In genomic region chr11:3283645-3284044, GRCm38 (mm10) we compare ENCODE assay signal across 17 mouse cellular contexts.
"Had no signal": no experiment of that assay in that cellular context is flagged by ENCODE, and none has a peak within 500 bp of the region (broad histone marks: within the 10 kb centered on the region; RNA-seq: fewer than 3 reads in every experiment).

No protein-coding gene starts in this region.

- H3K36me3 ChIP-seq: liver, embryonic 13.5 days; liver, embryonic 15.5 days; lung, embryonic 15.5 days; midbrain, embryonic 12.5 days; neural tube, embryonic 12.5 days; stomach, embryonic 15.5 days had no signal

- H3K9me3 ChIP-seq: liver, embryonic 15.5 days; midbrain, embryonic 12.5 days; stomach, embryonic 15.5 days had no signal

- H3K27ac ChIP-seq: liver, embryonic 13.5 days; liver, embryonic 15.5 days; lung, embryonic 15.5 days; macrophage; midbrain, embryonic 12.5 days; neural tube, embryonic 12.5 days; stomach, embryonic 15.5 days; stomach, postnatal 0 days had no signal

- ATAC-seq: liver, postnatal 0 days; midbrain, embryonic 16.5 days had no signal

- H3K27me3 ChIP-seq: lung, embryonic 15.5 days; megakaryocyte, embryonic 14.5 days; neural tube, embryonic 12.5 days; stomach, embryonic 15.5 days had no signal

- H3K4me2 ChIP-seq: liver, embryonic 11.5 days; liver, embryonic 13.5 days; liver, embryonic 15.5 days; lung, embryonic 15.5 days; midbrain, embryonic 12.5 days; neural tube, embryonic 12.5 days; stomach, embryonic 15.5 days had no signal

- DNase-seq: liver; liver, embryonic 13.5 days; liver, postnatal 0 days; midbrain, embryonic 14.5 days; right cerebral cortex, postnatal 14 days; thymus, adult 2 months; thymus, postnatal 25 days had no signal

- H3K9ac ChIP-seq: liver, embryonic 13.5 days; liver, embryonic 15.5 days; liver, postnatal 0 days; lung, embryonic 15.5 days; midbrain, embryonic 12.5 days; neural tube, embryonic 12.5 days; stomach, embryonic 15.5 days had no signal

- H3K4me3 ChIP-seq: liver, embryonic 13.5 days; liver, embryonic 15.5 days; lung, embryonic 15.5 days; megakaryocyte, embryonic 14.5 days; midbrain, embryonic 12.5 days; neural tube, embryonic 12.5 days; stomach, embryonic 15.5 days had no signal
